Mouse (Mus musculus): ENCODE data around the gene Tia1. TPM values are rescaled to one million over a fixed set of nuclear protein-coding genes. Genes with fewer than 3 reads are reported as not detected.
A peak's percentile ranks its signal among the peaks of the same experiment; 100 is the strongest.

The Tia1 gene
- polyA plus RNA-seq, 1 experiment from 2014 or later: 46.2 TPM

DNA sequence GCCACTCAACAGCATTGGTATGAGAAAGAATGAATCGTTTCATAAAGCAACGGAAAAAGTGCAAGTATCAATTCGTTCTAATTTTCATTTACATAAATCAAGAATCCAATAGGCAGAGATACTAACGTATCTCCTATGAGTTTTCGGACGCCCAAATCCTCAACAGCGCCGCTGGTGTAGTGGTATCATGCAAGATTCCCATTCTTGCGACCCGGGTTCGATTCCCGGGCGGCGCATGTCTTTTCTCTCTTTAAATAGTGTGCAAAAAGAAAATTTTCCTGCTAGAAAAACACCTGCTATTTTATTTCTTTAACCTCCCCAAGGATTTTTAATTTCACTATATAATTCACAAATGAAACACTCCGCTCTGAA is 305 bp upstream of the Tia1 start:
- H3K4me3 ChIP-seq: peak overlapping the region; percentile 98
- H3K9me3 ChIP-seq (replicated peaks): no peaks in the 10 kb centered on the region
- H3K36me3 ChIP-seq: peaks cover 21% of the 10 kb centered on the region
- peaks cover 41% of the 10 kb centered on the region for H3K4me1 ChIP-seq
- peak; percentile 73 for ATAC-seq
- under 1% methylated on average over 15 of the region's 15 CpGs for WGBS (ENCODE audit: insufficient replicate concordance)
- peak overlapping the region; percentile 96 for H3K9ac ChIP-seq
- peak overlapping the region; percentile 80 for H3K4me2 ChIP-seq
- no peaks in the 10 kb centered on the region for H3K27me3 ChIP-seq (replicated peaks)
- peak overlapping the region; percentile 96 for H3K27ac ChIP-seq

DNA sequence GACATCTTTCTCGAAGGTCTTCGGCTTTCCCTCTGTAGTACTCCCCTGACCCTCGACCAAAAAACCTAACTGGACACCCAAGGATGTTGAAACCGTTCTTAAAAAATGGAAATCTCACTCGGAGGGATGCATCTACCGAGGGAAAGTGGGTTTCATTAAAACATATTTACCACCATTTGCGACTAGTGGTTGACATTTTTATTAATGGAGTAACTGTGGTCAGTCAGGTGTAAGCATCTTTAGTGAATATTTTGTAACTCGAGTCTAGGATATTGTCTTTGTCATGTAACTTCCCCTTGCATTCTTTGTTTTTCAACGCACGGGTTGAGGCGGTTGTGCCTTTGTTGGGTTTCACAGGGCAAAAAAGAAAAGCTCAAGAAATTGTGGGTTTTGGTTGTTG is 977 bp downstream of the Tia1 start:
- no peak for ATAC-seq
- under 1% methylated on average over 11 of the region's 11 CpGs for WGBS (ENCODE audit: insufficient replicate concordance)
- Histone ChIP-seq H3K4me3 (peak overlapping the region; percentile 98), H3K9ac (peak overlapping the region; percentile 96), H3K9me3 (replicated peaks) (no peaks in the 10 kb centered on the region), H3K36me3 (peaks cover 25% of the 10 kb centered on the region), H3K27me3 (replicated peaks) (no peaks in the 10 kb centered on the region), H3K4me2 (peak overlapping the region; percentile 80), H3K4me1 (peaks cover 41% of the 10 kb centered on the region), H3K27ac (peak overlapping the region; percentile 96)

DNA sequence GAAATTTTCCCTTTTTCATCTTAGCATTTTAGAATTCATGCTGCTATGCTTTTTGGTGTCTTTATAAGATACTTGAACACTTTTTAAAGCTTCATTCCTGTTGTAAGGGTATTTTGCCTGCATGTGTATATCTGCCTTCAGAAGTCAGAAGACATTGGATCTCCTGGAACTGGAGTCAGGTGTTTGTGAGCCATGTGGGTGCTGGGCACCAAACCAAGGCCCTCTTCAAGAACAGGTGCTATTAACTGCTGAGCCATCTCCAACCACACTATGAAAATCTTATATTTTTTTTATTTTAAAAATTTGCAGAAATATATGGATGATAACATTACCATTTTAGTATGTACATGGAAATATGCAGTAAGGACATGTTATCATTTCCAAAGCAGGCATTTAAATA is 2.3 kb downstream of the Tia1 start:
- Histone ChIP-seq H3K9me3 (replicated peaks) (no peaks in the 10 kb centered on the region), H3K27ac (no peak overlapping the region), H3K36me3 (peaks cover 25% of the 10 kb centered on the region), H3K9ac (no peak overlapping the region), H3K27me3 (replicated peaks) (no peaks in the 10 kb centered on the region), H3K4me1 (peaks cover 36% of the 10 kb centered on the region), H3K4me2 (0 out of 2 replicates have a peak overlapping the region, but pooled peaks have one; percentile 27), H3K4me3 (no peak overlapping the region)
- ATAC-seq: no peak

DNA sequence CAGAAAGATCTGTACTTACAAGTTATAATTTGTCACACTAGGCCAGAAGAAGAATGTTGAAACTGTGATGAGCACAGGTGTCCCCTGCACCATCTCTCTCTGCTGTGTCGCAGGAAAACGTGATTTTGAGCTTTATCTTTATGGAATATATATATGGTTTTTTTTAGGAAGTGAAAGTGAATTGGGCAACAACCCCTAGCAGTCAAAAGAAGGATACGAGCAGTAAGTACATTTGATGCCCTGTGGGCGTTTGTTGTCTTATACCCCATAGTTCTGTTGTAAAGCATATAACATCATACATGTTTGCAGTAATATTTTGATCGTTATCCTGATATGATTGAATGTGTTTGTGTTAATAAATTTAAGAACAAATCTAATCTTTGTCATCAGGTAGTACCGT is 14.7 kb downstream of the Tia1 start:
- no peak for ATAC-seq
- Histone ChIP-seq H3K9ac (no peak overlapping the region), H3K4me1 (no peaks in the 10 kb centered on the region), H3K27me3 (replicated peaks) (no peaks in the 10 kb centered on the region), H3K36me3 (peaks cover 79% of the 10 kb centered on the region), H3K4me3 (no peak overlapping the region), H3K4me2 (no peak overlapping the region), H3K27ac (no peak overlapping the region), H3K9me3 (replicated peaks) (no peaks in the 10 kb centered on the region)
- 72% methylated on average over 6 of the region's 6 CpGs for WGBS (ENCODE audit: insufficient replicate concordance)

DNA sequence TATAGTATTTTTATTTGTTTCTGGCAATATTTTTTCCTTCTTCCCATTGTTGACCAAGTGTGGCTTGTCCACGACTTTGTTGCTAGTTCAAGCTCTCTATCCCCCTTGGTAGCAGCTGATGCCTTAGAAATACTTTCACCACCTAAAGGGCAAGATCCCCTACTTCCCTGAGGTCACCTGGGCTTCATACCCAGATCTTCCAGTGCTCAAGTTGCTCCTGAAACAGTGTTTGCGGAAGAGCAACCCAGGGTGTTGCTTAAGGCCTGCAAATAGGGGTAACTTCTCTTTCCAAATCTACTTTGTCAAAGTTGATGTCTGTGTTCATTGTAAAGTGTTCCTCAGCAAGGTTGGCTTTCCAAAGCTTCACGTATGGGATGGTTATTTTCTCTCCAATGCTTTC is 15.2 kb downstream of the Tia1 start:
- H3K27me3 ChIP-seq (replicated peaks): no peaks in the 10 kb centered on the region
- 84% methylated on average over 3 of the region's 3 CpGs for WGBS (ENCODE audit: insufficient replicate concordance)
- peaks cover 77% of the 10 kb centered on the region for H3K36me3 ChIP-seq
- no peak for ATAC-seq
- H3K9ac ChIP-seq: no peak overlapping the region
- no peak overlapping the region for H3K4me2 ChIP-seq
- H3K9me3 ChIP-seq (replicated peaks): no peaks in the 10 kb centered on the region
- no peak overlapping the region for H3K27ac ChIP-seq
- H3K4me1 ChIP-seq: no peaks in the 10 kb centered on the region
- no peak overlapping the region for H3K4me3 ChIP-seq

DNA sequence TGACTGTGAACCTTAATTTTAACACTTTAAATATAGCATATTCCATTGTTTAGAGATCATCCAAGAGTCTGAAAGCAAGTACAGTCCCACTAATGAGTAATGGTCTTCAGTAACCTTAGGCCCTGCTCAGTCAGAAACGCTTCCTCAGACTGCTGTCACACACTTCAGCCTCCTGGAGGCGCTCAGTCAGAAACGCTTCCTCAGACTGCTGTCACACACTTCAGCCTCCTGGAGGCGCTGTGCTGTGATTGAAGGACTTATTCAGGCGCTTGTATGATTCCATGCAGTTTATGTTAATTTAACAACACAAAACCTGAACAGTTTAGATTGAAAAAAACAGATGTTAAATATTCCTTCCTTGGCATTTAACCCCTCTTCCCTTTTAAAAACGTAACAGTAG is 16.5 kb downstream of the Tia1 start:
- WGBS (ENCODE audit: insufficient replicate concordance): 78% methylated on average over 6 of the region's 6 CpGs
- H3K4me1 ChIP-seq: no peaks in the 10 kb centered on the region
- no peaks in the 10 kb centered on the region for H3K27me3 ChIP-seq (replicated peaks)
- H3K4me3 ChIP-seq: no peak overlapping the region
- H3K9ac ChIP-seq: no peak overlapping the region
- no peaks in the 10 kb centered on the region for H3K9me3 ChIP-seq (replicated peaks)
- H3K4me2 ChIP-seq: no peak overlapping the region
- peaks cover 79% of the 10 kb centered on the region for H3K36me3 ChIP-seq
- H3K27ac ChIP-seq: no peak overlapping the region
- ATAC-seq: no peak

DNA sequence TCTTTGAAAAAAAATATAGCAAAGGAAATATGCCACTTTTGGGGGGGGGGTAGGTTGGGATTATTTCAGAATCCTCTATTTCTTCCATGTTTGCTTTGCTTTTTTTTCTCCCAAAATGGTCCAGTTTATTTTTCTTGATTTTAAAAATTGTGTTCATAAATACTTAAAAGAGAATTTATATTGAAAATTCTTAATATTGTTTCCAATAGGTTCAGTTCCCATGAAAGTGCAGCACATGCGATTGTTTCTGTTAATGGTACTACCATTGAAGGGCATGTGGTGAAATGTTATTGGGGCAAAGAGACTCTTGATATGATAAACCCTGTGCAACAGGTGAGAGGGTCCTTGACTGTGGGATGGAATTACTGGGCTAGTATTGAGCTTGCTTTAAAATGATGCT is 22.3 kb downstream of the Tia1 start, which contains the start of gene Gm44790:
Gm44790 (plus strand) TSS at position 301 of the 400 bp plus-strand sequence.
- no peak within 1 kb of the TSS for H3K4me3 ChIP-seq
- H3K9me3 ChIP-seq (replicated peaks): no peaks in the 10 kb centered on the region
- peaks cover 77% of the 10 kb centered on the region for H3K36me3 ChIP-seq
- 81% methylated on average over 1 of the region's 1 CpGs for WGBS (ENCODE audit: insufficient replicate concordance)
- no peaks in the 10 kb centered on the region for H3K4me1 ChIP-seq
- H3K4me2 ChIP-seq: no peak within 1 kb of the TSS
- no peaks in the 10 kb centered on the region for H3K27me3 ChIP-seq (replicated peaks)
- no peak within 1 kb of the TSS for H3K9ac ChIP-seq
- no peak within 1 kb of the TSS for H3K27ac ChIP-seq
- no peak for ATAC-seq

DNA sequence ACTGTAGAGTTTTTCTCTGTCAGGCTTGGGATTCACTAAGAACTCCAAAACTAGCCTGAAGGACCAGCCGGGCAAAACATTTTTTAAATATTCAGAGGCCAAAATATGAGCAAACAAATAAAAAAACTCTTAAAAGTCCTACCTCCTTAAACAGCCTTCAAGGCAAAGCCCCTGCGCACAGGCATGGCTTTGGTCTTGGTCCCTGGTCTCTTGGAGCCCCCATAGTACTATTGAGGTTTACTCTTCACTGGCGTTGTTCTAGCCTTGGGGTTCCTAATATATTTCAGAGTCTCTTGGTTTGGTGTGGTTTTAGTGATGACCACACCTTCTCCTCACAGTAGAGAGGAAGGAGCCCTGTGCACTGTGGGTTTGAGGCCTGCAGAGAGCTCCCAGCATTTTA is 27.5 kb downstream of the Tia1 start:
- Histone ChIP-seq H3K4me1 (no peaks in the 10 kb centered on the region), H3K36me3 (peaks cover 81% of the 10 kb centered on the region), H3K4me2 (no peak overlapping the region), H3K9ac (no peak overlapping the region), H3K9me3 (replicated peaks) (no peaks in the 10 kb centered on the region), H3K4me3 (no peak overlapping the region), H3K27ac (no peak overlapping the region), H3K27me3 (replicated peaks) (no peaks in the 10 kb centered on the region)
- no peak for ATAC-seq
- 77% methylated on average over 3 of the region's 3 CpGs for WGBS (ENCODE audit: insufficient replicate concordance)

DNA sequence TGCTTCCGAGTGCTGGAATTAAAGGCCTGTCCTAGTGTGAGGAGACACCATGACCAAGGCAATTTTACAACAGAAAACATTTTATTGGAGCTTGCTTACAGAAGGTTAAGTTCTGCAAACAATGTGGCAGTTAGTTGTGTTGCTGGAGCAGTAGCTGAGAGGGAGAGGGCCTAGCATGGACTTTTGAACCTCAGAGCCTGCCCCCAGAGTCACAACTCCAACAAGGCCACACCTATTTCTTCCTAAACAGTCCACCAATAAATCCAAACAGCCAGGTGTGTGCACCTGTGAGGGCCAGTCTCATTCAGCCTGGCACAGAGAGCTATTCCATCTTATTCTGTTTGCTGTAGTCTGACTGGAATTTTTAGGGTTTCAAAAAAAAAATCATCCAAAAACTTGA is 29.7 kb downstream of the Tia1 start:
- no peak for ATAC-seq
- Histone ChIP-seq H3K27me3 (replicated peaks) (no peaks in the 10 kb centered on the region), H3K36me3 (peaks cover 60% of the 10 kb centered on the region), H3K4me2 (no peak overlapping the region), H3K9ac (no peak overlapping the region), H3K9me3 (replicated peaks) (no peaks in the 10 kb centered on the region), H3K4me3 (no peak overlapping the region), H3K4me1 (peaks cover 4% of the 10 kb centered on the region; the same call in 1 of the 2 replicates), H3K27ac (no peak overlapping the region)
- 83% methylated on average over 1 of the region's 1 CpGs for WGBS (ENCODE audit: insufficient replicate concordance)

DNA sequence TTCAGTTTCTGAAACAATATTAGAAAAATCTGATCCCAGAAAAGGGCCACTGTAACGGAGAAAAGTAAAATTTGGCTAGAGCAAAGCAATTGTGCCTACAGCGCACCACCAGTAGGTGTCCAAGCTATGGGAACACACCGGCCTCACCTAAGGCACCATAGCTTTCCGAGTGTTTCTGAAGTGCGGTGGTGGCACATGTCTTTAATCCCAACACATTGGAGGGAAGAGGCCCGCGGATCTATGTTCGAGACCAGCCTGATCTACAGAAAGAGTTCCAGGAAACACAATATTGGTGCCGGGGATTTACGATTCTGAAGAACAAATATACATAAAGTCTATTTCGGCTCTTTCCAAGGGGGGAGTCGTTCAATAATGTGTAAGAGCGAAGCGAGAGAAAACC is 33.7 kb downstream of the Tia1 start:
- peaks cover 59% of the 10 kb centered on the region for H3K36me3 ChIP-seq
- no peaks in the 10 kb centered on the region for H3K27me3 ChIP-seq (replicated peaks)
- ATAC-seq: peak; percentile 67
- peak overlapping the region; percentile 89 for H3K4me3 ChIP-seq
- H3K9me3 ChIP-seq (replicated peaks): no peaks in the 10 kb centered on the region
- H3K4me2 ChIP-seq: peak overlapping the region; percentile 88
- H3K9ac ChIP-seq: peak overlapping the region; percentile 90
- 3% methylated on average over 14 of the region's 14 CpGs for WGBS (ENCODE audit: insufficient replicate concordance)
- peak overlapping the region; percentile 95 for H3K27ac ChIP-seq
- peaks cover 19% of the 10 kb centered on the region for H3K4me1 ChIP-seq

DNA sequence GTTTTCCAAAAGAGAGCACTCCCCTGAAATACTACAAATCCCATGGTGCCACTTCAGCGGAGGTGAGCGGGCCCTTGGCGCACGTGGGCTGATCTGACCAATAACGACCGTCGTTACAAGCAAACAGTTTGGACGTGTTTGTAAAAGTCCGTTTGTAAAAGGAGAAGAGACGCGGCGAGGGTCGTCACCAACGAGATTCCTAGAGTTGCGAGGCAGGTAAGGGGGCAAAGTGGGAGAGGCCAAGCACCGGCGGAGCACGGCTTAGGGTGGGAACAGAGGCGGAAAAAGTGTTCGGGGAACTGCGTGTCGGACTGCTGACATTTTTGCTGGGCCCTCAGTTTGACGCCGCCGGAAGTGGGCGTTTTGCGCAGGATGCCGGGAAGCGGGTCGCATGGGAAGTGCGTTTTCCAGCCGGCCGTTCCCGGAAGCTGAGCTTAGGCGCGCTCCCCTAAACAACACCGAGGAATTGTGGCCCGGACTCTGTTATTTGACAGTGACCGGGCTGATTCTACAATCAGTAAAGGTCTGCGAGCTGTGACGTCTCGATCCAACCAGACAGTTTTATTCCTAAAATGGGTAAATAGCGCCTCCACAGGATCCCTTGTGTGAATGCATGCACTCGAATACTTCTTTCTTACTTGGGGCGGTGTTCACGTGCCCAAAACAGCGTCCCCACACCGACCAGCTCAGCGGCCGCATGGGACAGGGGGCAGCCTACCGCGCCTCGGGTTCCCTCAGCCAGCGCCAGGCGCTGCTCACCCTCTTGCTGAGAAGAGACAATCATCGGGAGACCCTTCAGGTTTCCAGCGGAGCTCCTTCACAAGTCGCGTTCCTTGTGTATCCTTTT is 34.5 kb downstream of the Tia1 start, which contains the start of gene C87436:
C87436 (plus strand) TSS at position 103 of the 847 bp plus-strand sequence.
- peaks cover 58% of the 10 kb centered on the region for H3K36me3 ChIP-seq
- H3K4me2 ChIP-seq: peak within 1 kb of the TSS; percentile 88
- H3K9me3 ChIP-seq (replicated peaks): no peaks in the 10 kb centered on the region
- peaks cover 19% of the 10 kb centered on the region for H3K4me1 ChIP-seq
- H3K27me3 ChIP-seq (replicated peaks): no peaks in the 10 kb centered on the region
- H3K4me3 ChIP-seq: peak within 1 kb of the TSS; percentile 89
- peak within 1 kb of the TSS; percentile 95 for H3K27ac ChIP-seq
- WGBS (ENCODE audit: insufficient replicate concordance): under 1% methylated on average over 59 of the region's 59 CpGs
- peak within 1 kb of the TSS; percentile 90 for H3K9ac ChIP-seq
- ATAC-seq: peak; percentile 92

DNA sequence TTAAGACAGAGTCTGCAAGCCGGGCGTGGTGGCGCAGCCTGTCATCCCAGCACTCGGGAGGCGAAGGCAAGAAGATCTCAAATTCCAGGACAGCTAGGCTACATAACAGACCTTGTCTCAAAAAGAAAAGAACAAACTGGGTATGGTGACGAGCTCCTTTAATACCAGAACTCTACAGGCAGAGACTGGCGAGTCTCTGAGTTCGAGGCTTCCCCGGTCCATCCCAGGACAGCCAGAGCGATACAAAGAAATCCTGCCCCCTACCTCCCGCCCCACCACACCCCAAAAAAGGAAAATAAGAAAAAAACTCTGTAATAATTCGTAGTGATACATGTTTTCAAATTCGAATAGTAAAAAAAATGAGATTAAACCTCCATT is 35.1 kb downstream of the Tia1 start:
- ATAC-seq: 0 out of 2 replicates have a peak, but pooled peaks have one; percentile 4

More for the DNA sequence above, 35.1 kb downstream of the Tia1 start:
- Histone ChIP-seq H3K9ac (peak overlapping the region; percentile 90), H3K27me3 (replicated peaks) (no peaks in the 10 kb centered on the region), H3K27ac (peak overlapping the region; percentile 95), H3K9me3 (replicated peaks) (no peaks in the 10 kb centered on the region), H3K36me3 (peaks cover 59% of the 10 kb centered on the region), H3K4me3 (peak overlapping the region; percentile 89), H3K4me1 (peaks cover 19% of the 10 kb centered on the region), H3K4me2 (peak overlapping the region; percentile 88)
- WGBS (ENCODE audit: insufficient replicate concordance): 3% methylated on average over 13 of the region's 13 CpGs
